Mouse (Mus musculus): ENCODE results near the gene Obscn. TPM values are rescaled to one million over a fixed set of nuclear protein-coding genes. Genes with fewer than 3 reads are reported as not detected.

The Obscn gene
- total RNA-seq, 2 experiments from 2014 or later = under 0.01 to 0.37 TPM

DNA sequence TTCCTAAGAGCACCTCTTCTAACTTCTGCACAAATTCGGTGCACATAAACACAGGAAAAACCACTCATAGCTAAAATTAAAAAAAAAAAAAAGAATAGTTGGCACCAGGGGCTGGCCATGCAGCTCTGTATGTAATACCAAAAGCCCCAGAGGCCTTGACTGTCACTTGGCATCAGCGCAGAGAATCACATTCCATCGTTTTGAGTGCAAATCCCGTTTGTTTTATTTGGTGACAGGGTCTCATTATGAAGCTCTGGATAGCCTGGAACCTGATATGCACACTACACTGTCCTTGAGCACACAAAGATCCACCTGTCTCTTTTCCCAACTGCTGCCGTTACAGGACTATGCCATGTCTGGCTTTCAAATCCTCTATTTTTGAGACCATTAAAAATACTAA, 185.0 kb downstream of the Obscn start:
- ATAC-seq (replicated peaks; ENCODE audit: low FRiP score, low TSS enrichment, poor library complexity, severe bottlenecking) = no peak

DNA sequence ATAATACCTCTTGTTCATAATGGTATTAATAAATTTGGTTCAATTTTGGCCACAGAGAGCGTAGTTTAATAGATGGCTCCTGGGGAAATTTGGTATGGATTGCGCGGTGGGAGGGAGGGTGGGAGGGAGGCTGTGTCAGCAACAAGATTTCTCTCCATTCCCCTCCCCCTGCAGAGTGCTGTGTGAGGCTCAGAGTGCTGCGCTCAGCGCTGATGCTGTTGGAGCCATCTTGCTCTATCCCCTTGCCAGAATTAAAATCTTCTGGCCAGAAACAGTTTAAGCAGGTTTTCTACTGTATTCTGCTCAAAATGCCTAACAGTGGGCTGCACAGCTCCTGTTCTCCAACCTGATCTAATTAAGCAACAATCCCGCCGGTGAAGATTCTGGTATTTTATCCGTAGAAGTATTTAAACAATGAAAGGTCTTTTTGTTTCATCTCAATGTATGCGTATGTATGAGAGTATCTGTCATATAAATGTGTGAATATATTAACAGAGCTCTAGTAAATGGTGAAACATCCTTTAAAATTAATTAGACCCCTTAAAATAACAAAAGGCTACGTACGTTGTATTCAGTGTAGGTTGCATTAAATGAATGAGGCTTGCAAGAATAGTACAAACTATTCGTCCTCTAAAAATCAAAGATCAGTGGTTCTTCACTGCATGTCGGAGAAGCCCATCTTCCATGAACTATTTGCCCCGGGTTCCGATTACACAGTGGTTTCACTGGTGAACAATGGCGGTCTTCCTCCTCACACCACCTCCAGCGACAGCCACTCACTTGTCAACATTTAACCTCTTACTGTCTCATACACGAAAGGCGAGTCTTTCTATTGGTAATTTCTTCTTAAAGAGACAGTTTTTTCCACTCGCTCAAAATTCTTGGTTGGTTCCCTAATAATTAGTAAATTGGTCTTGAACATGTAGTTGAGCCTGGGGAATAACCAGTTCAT, 186.4 kb downstream of the Obscn start:
- ATAC-seq (replicated peaks; ENCODE audit: low FRiP score, low TSS enrichment, poor library complexity, severe bottlenecking) = no peak

DNA sequence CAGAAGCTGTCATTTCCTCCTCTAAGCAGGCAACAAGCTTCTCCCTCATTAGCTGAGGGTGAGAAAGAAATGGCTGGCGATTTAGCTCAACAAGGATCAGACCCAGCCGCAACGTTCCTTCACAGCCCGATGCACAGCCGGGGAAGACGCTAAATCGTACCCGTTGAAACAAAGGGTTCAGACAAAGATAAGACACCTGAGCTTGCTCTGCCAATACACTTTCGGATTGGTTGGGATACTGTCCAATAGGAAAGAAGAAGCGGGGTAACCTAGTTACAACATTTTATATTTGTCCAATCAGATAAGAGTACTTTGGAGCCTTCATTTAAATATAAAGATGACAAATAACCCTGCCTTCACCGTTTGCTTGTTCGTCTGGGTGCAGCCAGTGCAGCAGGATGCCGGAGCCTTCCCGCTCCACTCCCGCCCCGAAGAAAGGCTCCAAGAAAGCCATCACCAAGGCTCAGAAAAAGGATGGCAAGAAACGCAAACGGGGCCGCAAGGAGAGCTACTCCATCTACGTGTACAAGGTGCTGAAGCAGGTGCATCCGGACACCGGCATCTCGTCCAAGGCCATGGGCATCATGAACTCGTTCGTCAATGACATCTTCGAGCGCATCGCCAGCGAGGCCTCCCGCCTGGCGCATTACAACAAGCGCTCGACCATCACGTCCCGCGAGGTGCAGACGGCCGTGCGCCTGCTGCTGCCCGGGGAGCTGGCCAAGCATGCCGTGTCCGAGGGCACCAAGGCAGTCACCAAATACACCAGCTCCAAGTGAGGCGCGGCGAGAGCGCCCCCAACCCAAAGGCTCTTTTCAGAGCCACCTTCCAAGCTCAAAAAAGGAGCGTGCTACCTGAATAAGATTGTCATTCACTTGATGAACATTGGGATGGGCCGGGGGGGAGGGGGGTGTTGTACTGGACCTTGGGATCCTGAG, 187.4 kb downstream of the Obscn start, which contains the start of gene Hist3h2ba:
Gene Hist3h2ba, plus strand, starts transcription at position 379 of the 938 bp plus-strand sequence.
- peak; percentile 80 for ATAC-seq (replicated peaks; ENCODE audit: low FRiP score, low TSS enrichment, poor library complexity, severe bottlenecking)

DNA sequence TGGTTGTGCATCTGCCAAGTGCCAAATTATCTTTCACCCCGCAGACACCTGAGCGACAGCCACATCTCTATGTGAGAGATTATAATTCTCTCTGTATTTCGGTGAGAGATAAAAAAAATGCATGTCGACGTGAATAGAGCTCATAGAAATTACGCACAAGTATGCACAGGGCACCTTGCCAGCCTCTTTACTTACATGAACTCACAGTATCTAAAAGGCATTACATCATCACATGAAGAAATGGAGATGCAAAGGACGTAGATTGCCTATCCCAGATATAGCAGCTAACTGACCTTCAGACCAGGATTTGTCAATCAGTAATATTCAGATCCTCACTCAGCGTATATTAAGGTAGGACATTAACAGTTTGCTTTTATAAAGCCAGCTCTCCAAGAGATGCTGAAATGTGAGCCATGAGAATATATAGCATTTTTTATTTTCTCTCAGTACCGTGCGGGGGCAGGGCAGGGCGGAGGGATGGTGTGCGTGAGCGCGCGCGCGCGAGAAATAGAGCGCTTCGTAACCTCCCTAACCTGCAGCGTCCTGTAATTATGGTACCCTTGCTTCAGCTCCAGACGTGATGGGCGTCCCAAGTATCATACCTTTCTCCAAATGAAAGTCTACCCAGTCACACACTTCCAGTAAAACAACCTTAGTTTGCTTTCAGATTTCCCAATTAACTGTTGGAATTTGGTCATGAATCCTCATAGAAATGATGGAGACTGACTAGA, 188.2 kb downstream of the Obscn start:
- peak; percentile 50 for ATAC-seq (replicated peaks; ENCODE audit: low FRiP score, low TSS enrichment, poor library complexity, severe bottlenecking)

DNA sequence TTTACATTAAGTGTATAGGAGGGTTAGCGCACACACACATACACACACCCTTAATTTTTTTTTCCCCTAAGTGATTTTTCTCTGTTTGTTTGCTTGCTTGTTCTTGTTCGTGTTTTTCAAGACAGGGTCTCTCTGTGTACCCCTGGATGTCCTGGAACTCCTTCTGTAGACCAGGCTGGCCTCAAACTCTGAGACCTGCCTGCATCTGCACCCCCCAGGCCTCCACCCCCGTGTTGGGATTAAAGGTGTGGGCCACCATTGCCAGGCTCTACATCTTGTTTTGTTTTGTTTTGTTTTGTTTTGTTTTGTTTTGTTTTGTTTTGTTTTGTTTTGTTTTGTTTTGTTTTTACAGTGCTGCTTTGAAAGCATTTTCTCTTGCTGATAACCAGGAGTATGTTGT, 188.9 kb downstream of the Obscn start:
- ATAC-seq (replicated peaks; ENCODE audit: low FRiP score, low TSS enrichment, poor library complexity, severe bottlenecking) = no peak

Other genes starting within 250 kb of the Obscn start
- 19.2 and 24.5 TPM in 2 replicates for gene Zfp39, start 232.2 kb downstream of the Obscn start, total RNA-seq (2014; fragmentation: Nextera tagmentation)
- gene Zfp39, start 232.2 kb downstream of the Obscn start, total RNA-seq (2017) = 18.3 and 20.5 TPM in 2 replicates
- gene Btnl10, start 218.5 kb downstream of the Obscn start, total RNA-seq (2014; fragmentation: Nextera tagmentation) = 34.1 and 34.2 TPM in 2 replicates
- 11.5 and 18.8 TPM in 2 replicates for gene Btnl10, start 218.5 kb downstream of the Obscn start, total RNA-seq (2017)
- 115 and 146 TPM in 2 replicates for gene Rnf187, start 197.5 kb downstream of the Obscn start, total RNA-seq (2014; fragmentation: Nextera tagmentation)
- 101 and 108 TPM in 2 replicates for gene Rnf187, start 197.5 kb downstream of the Obscn start, total RNA-seq (2017)
- gene Hist3h2ba, start 187.5 kb downstream of the Obscn start, total RNA-seq (2014; fragmentation: Nextera tagmentation) = 21.1 and 27.6 TPM in 2 replicates
- 6.3 and 6.5 TPM in 2 replicates for gene Hist3h2ba, start 187.5 kb downstream of the Obscn start, total RNA-seq (2017)
- gene Hist3h2a, start 181.7 kb downstream of the Obscn start, total RNA-seq (2014; fragmentation: Nextera tagmentation) = 29.7 and 39.9 TPM in 2 replicates
- 238 and 296 TPM in 2 replicates for gene Hist3h2a, start 181.7 kb downstream of the Obscn start, total RNA-seq (2017)
- not detected in 2 replicates for gene Trim17, start 181.7 kb downstream of the Obscn start, total RNA-seq (2014; fragmentation: Nextera tagmentation)
- gene Trim17, start 181.7 kb downstream of the Obscn start, total RNA-seq (2017) = not detected in 2 replicates
- 22.7 and 28.2 TPM in 2 replicates for gene Trim11, start 158.3 kb downstream of the Obscn start, total RNA-seq (2014; fragmentation: Nextera tagmentation)
- gene Trim11, start 158.3 kb downstream of the Obscn start, total RNA-seq (2017) = 13.9 and 19.2 TPM in 2 replicates
- gene Iba57, start 27.3 kb upstream of the Obscn start, total RNA-seq (2014; fragmentation: Nextera tagmentation) = 14.3 and 26.1 TPM in 2 replicates
- 11.2 and 11.9 TPM in 2 replicates for gene Iba57, start 27.3 kb upstream of the Obscn start, total RNA-seq (2017)
- 0.55 TPM in 1 of 2 replicates, not detected in the other for gene Gjc2, start 46.8 kb upstream of the Obscn start, total RNA-seq (2014; fragmentation: Nextera tagmentation)
- gene Gjc2, start 46.8 kb upstream of the Obscn start, total RNA-seq (2017) = not detected in 2 replicates
- gene Guk1, start 55.8 kb upstream of the Obscn start, total RNA-seq (2014; fragmentation: Nextera tagmentation) = 72.9 and 91.5 TPM in 2 replicates
- gene Guk1, start 55.8 kb upstream of the Obscn start, total RNA-seq (2017) = 52.0 and 72.3 TPM in 2 replicates
- gene Mrpl55, start 66.1 kb upstream of the Obscn start, total RNA-seq (2014; fragmentation: Nextera tagmentation) = 49.2 and 76.8 TPM in 2 replicates
- 57.4 and 106 TPM in 2 replicates for gene Mrpl55, start 66.1 kb upstream of the Obscn start, total RNA-seq (2017)
- 16.6 and 36.0 TPM in 2 replicates for gene 2310033P09Rik, start 71.9 kb upstream of the Obscn start, total RNA-seq (2014; fragmentation: Nextera tagmentation)
- 15.4 and 17.6 TPM in 2 replicates for gene 2310033P09Rik, start 71.9 kb upstream of the Obscn start, total RNA-seq (2017)
- gene Arf1, start 91.9 kb upstream of the Obscn start, total RNA-seq (2014; fragmentation: Nextera tagmentation) = 163 and 217 TPM in 2 replicates
- 282 and 284 TPM in 2 replicates for gene Arf1, start 91.9 kb upstream of the Obscn start, total RNA-seq (2017)
- not detected in 2 replicates for gene Wnt3a, start 154.3 kb upstream of the Obscn start, total RNA-seq (2014; fragmentation: Nextera tagmentation)
- not detected in 2 replicates for gene Wnt3a, start 154.3 kb upstream of the Obscn start, total RNA-seq (2017)
- not detected in 2 replicates for gene Wnt9a, start 170.5 kb upstream of the Obscn start, total RNA-seq (2014; fragmentation: Nextera tagmentation)
- not detected in 2 replicates for gene Wnt9a, start 170.5 kb upstream of the Obscn start, total RNA-seq (2017)
- gene Prss38, start 239.3 kb upstream of the Obscn start, total RNA-seq (2014; fragmentation: Nextera tagmentation) = not detected in 2 replicates
- not detected in 2 replicates for gene Prss38, start 239.3 kb upstream of the Obscn start, total RNA-seq (2017)

Measured in megakaryocyte-erythroid progenitor cell, adult 5-6 weeks (primary cell).